Mouse (Mus musculus) kidney, postnatal 14 days (tissue): ENCODE measurements at regions not wholly inside any gene's neighbourhood (a gene's known extent, or its start where the extent isn't known, plus 50 kb on each side); places are given as distances from the start of the nearest gene placed in this dataset.

Source experiments
- DNase-seq: peaks from one replicate; pipeline ENCODE4 v3.0.0; 2022; ENCODE audit warnings: mixed read lengths

- no peak for DNase-seq
Observed at GRCm38 (mm10) chr2:110426881-110427280, 63.9 kb upstream of the Fibin start.

- no peak for DNase-seq
Observed at GRCm38 (mm10) chr2:110452694-110453093, 89.7 kb upstream of the Fibin start.

GRCm38 (mm10) chr2:110472307-110472995, 109.5 kb upstream of the Fibin start:
- no peak for DNase-seq

GRCm38 (mm10) chr2:110476591-110476990, 113.6 kb upstream of the Fibin start:
- DNase-seq: no peak

GRCm38 (mm10) chr2:110481327-110481726, 115.8 kb upstream of the Slc5a12 start:
- no peak for DNase-seq

- DNase-seq: no peak
Observed at GRCm38 (mm10) chr2:110486201-110486600, 110.9 kb upstream of the Slc5a12 start.

GRCm38 (mm10) chr2:110486724-110487123, 110.4 kb upstream of the Slc5a12 start:
- no peak for DNase-seq

GRCm38 (mm10) chr2:110487950-110488349, 109.1 kb upstream of the Slc5a12 start:
- DNase-seq: no peak

GRCm38 (mm10) chr2:110501786-110502185, 95.3 kb upstream of the Slc5a12 start:
- no peak for DNase-seq

- no peak for DNase-seq
Observed at GRCm38 (mm10) chr2:110508162-110508748, 88.8 kb upstream of the Slc5a12 start.

GRCm38 (mm10) chr2:110523173-110523803, 73.8 kb upstream of the Slc5a12 start:
- DNase-seq: peak; percentile 55

GRCm38 (mm10) chr2:110528191-110528590, 68.9 kb upstream of the Slc5a12 start:
- DNase-seq: no peak

- no peak for DNase-seq
Observed at GRCm38 (mm10) chr2:110540140-110540539, 57.0 kb upstream of the Slc5a12 start.

- no peak for DNase-seq
Observed at GRCm38 (mm10) chr2:110540570-110541357, 56.3 kb upstream of the Slc5a12 start.

GRCm38 (mm10) chr2:110541358-110541737, 55.8 kb upstream of the Slc5a12 start:
- DNase-seq: no peak
